21 mouse cellular contexts compared by ENCODE assay signal in the genomic region with DNA sequence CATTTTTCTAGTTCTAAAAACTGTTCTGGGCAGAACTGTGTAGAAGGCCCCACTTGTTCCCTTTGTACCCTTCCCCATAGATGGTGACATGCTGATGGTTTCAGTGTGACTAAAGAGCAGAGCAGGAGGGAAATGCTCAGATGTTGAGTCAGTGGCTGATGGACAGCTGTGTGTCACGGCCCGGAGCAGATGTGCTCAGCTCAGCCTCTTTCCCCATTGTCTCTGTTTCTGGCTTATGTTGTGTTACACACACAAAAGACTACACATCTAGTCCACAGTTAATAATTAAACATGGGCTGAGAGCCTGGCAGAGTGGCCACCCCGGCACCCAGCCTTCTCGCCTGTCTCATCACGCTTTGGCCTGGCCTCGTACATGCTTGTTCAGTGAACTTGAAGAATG. TPM values are rescaled to one million over a fixed set of nuclear protein-coding genes. Genes with fewer than 3 reads are reported as not detected.
DNase-seq lines count a peak whose midpoint lies in the region; ATAC-seq and TF ChIP-seq lines count a peak whose summit lies in the region.
"Had no signal": no experiment of that assay in that cellular context is flagged by ENCODE, and none has a peak within 500 bp of the region (broad histone marks: within the 10 kb centered on the region; RNA-seq: fewer than 3 reads in every experiment).

No protein-coding gene starts in this region.

- no peaks in the 10 kb centered on the region for H3K27me3 ChIP-seq in liver, adult 2 months (ENCODE audit: control insufficient read depth, insufficient read depth, low read length)
- no peaks in the 10 kb centered on the region for H3K27me3 ChIP-seq in CH12.LX (replicated peaks)
- no peaks in the 10 kb centered on the region for H3K27me3 ChIP-seq in small intestine, adult 2 months (ENCODE audit: control insufficient read depth, insufficient read depth, low read length)
- H3K27me3 ChIP-seq in stomach, postnatal 0 days (ENCODE audit: control insufficient read depth, insufficient read depth, low read length): no peaks in the 10 kb centered on the region
- H3K27me3 ChIP-seq: forebrain, embryonic 15.5 days; limb, embryonic 12.5 days; liver, embryonic 15.5 days; Patski had no signal

- no peak for TF ChIP-seq POLR2A in liver, adult 2 months (IDR thresholded peaks at IDR 0.05; ENCODE audit: extremely low read depth, insufficient read depth, low read length)
- TF ChIP-seq POLR2A in CH12.LX (IDR thresholded peaks at IDR 0.05; ENCODE audit: low read depth, low read length): peak; percentile 33; the same call in 1 of the 2 replicates
- no peak for TF ChIP-seq POLR2A in small intestine, adult 2 months (IDR thresholded peaks at IDR 0.05; ENCODE audit: low read depth, low read length)

- peak; percentile 26; the same call in 1 of the 2 replicates for ATAC-seq in granulocyte monocyte progenitor cell, adult 5-6 weeks (replicated peaks; ENCODE audit: poor library complexity, severe bottlenecking)
- ATAC-seq in stomach, postnatal 0 days (ENCODE audit: low FRiP score, low TSS enrichment): no peak
- ATAC-seq: forebrain, embryonic 15.5 days; Patski had no signal

- H3K4me2 ChIP-seq in CH12.LX (ENCODE audit: insufficient read depth, low read depth, poor library complexity, severe bottlenecking): peak overlapping the region; percentile 6; the same call in 1 of the 2 replicates
- no peak overlapping the region for H3K4me2 ChIP-seq in stomach, postnatal 0 days (replicated peaks; ENCODE audit: low read depth)
- H3K4me2 ChIP-seq: forebrain, embryonic 15.5 days; limb, embryonic 12.5 days; liver, embryonic 15.5 days had no signal

- dilution Hi-C loops in CH12.LX (cut with MboI; ENCODE audit: extremely low pct_ligation_motif_present, extremely low pct_unique_long_range_greater_than_20kb, low sequenced_read_pairs): no loop called here

- TF ChIP-seq CTCF in liver, adult 2 months (IDR thresholded peaks at IDR 0.05; ENCODE audit: low read depth, low read length): no peak
- TF ChIP-seq CTCF in CH12.LX (conservative IDR thresholded peaks at IDR 0.05 in 1 of 2, IDR thresholded peaks at IDR 0.05 in 1 of 2; ENCODE audit: low read depth in 2 of 2, low read length in 2 of 2): no peak
- no peak for TF ChIP-seq CTCF in small intestine, adult 2 months (IDR thresholded peaks at IDR 0.05; ENCODE audit: extremely low read depth, insufficient read length, insufficient replicate concordance, low read depth, low read length)
- TF ChIP-seq CTCF in stomach, postnatal 0 days (IDR thresholded peaks at IDR 0.05; ENCODE audit: low read depth): no peak

- TF ChIP-seq RAD21 in CH12.LX (IDR thresholded peaks at IDR 0.05; ENCODE audit: low read depth, low read length): no peak; the same call in 1 of the 2 replicates

- no peak overlapping the region for H3K9ac ChIP-seq in liver, adult 2 months (ENCODE audit: low read depth, low read length)
- H3K9ac ChIP-seq in CH12.LX (ENCODE audit: insufficient read depth, low read depth): peak overlapping the region; percentile 0; the same call in 1 of the 2 replicates
- H3K9ac ChIP-seq in stomach, postnatal 0 days (ENCODE audit: low read length): no peak overlapping the region
- H3K9ac ChIP-seq: forebrain, embryonic 15.5 days; limb, embryonic 12.5 days; liver, embryonic 15.5 days had no signal

- H3K27ac ChIP-seq in liver, adult 2 months (replicated peaks; ENCODE audit: insufficient read depth, low read depth, low read length): no peak overlapping the region
- peak overlapping the region; percentile 6 for H3K27ac ChIP-seq in CH12.LX (ENCODE audit: insufficient read depth, low read depth)
- H3K27ac ChIP-seq in small intestine, adult 2 months (ENCODE audit: insufficient read depth, low read depth, low read length): peak overlapping the region; percentile 17; the same call in 1 of the 2 replicates
- H3K27ac ChIP-seq in stomach, postnatal 0 days (replicated peaks): no peak overlapping the region
- H3K27ac ChIP-seq: embryonic facial prominence, embryonic 10.5 days; forebrain, embryonic 15.5 days; hindbrain, embryonic 10.5 days; limb, embryonic 12.5 days; liver, embryonic 15.5 days; midbrain, embryonic 10.5 days had no signal

- H3K4me1 ChIP-seq in liver, adult 2 months (ENCODE audit: control insufficient read depth, insufficient read depth, low read length): peaks cover 4% of the 10 kb centered on the region; the same call in 1 of the 2 replicates
- H3K4me1 ChIP-seq in CH12.LX (ENCODE audit: control insufficient read depth in 1 of 2, insufficient read depth in 2 of 2): peaks cover 32 to 52% of the 10 kb centered on the region in 2 experiments
- peaks cover 21% of the 10 kb centered on the region; the same call in 1 of the 2 replicates for H3K4me1 ChIP-seq in small intestine, adult 2 months (ENCODE audit: control insufficient read depth, insufficient read depth, insufficient read length, low read length)
- H3K4me1 ChIP-seq in stomach, postnatal 0 days (replicated peaks; ENCODE audit: control insufficient read depth, insufficient read depth): no peaks in the 10 kb centered on the region
- H3K4me1 ChIP-seq: forebrain, embryonic 15.5 days; limb, embryonic 12.5 days had no signal

- no peaks in the 10 kb centered on the region for H3K79me2 ChIP-seq in liver, adult 2 months (ENCODE audit: control insufficient read depth, insufficient read depth, low read length)
- no peaks in the 10 kb centered on the region for H3K79me2 ChIP-seq in CH12.LX (replicated peaks; ENCODE audit: control insufficient read depth, extremely low read depth, insufficient read depth, poor library complexity, severe bottlenecking)

- H3K36me3 ChIP-seq in liver, adult 2 months (ENCODE audit: control insufficient read depth, insufficient read depth, low read length): no peaks in the 10 kb centered on the region
- H3K36me3 ChIP-seq in CH12.LX (replicated peaks in 1 of 2; ENCODE audit: control insufficient read depth in 1 of 2, insufficient read depth in 1 of 2, low read length in 1 of 2): peaks cover 0 to 8% of the 10 kb centered on the region in 2 experiments
- H3K36me3 ChIP-seq in small intestine, adult 2 months (ENCODE audit: control insufficient read depth, insufficient read depth, low read length): peaks cover 3% of the 10 kb centered on the region; the same call in 1 of the 2 replicates
- no peaks in the 10 kb centered on the region for H3K36me3 ChIP-seq in stomach, postnatal 0 days (ENCODE audit: control insufficient read depth, insufficient read depth, low read length)
- H3K36me3 ChIP-seq: forebrain, embryonic 15.5 days; limb, embryonic 12.5 days had no signal

- no peaks in the 10 kb centered on the region for H3K9me3 ChIP-seq in CH12.LX (replicated peaks; ENCODE audit: low read length)
- H3K9me3 ChIP-seq in stomach, postnatal 0 days (ENCODE audit: control insufficient read depth, low read length): no peaks in the 10 kb centered on the region
- H3K9me3 ChIP-seq: embryonic facial prominence, embryonic 10.5 days; forebrain, embryonic 15.5 days; hindbrain, embryonic 10.5 days; limb, embryonic 12.5 days; liver, embryonic 15.5 days; midbrain, embryonic 10.5 days had no signal

- peak; percentile 30 for DNase-seq in liver, adult 2 months (ENCODE audit: extremely low read depth, low read depth, low spot score)
- DNase-seq in liver: no peak
- peak; percentile 74 for DNase-seq in CH12.LX (ENCODE audit: extremely low read depth)
- DNase-seq in frontal cortex, postnatal 25 days (ENCODE audit: low spot score in 2 of 2): no peak
- DNase-seq in stomach, postnatal 0 days (ENCODE audit: low spot score): no peak
- DNase-seq: adrenal gland, postnatal 10 days; cerebellum, adult 18-20 months; cerebellum, postnatal 36 days; gastrocnemius, postnatal 25 days; lung, postnatal 10 days; thymus, postnatal 4 days had no signal

- TF ChIP-seq EP300 in CH12.LX (IDR thresholded peaks at IDR 0.05; ENCODE audit: low read length): peak; percentile 49; the same call in 1 of the 2 replicates
- TF ChIP-seq EP300 in stomach, postnatal 0 days (optimal IDR thresholded peaks at IDR 0.05): no peak

- 37% methylated on average over 6 of the region's 6 CpGs for WGBS in liver, adult 2 months
- 37% methylated on average over 6 of the region's 6 CpGs for WGBS in small intestine, adult 2 months
- 84% methylated on average over 6 of the region's 6 CpGs for WGBS in stomach, postnatal 0 days

- in situ Hi-C loops in CH12.LX (cut with MboI; ENCODE audit: low pct_ligation_motif_present, low pct_unique_long_range_greater_than_20kb, low sequenced_read_pairs): no loop called here

- no peak overlapping the region for H3K4me3 ChIP-seq in liver, adult 2 months (ENCODE audit: insufficient read depth, low read depth, low read length)
- no peak overlapping the region for H3K4me3 ChIP-seq in CH12.LX (replicated peaks in 1 of 3; ENCODE audit: low read depth in 2 of 3, low read length in 2 of 3, poor library complexity in 1 of 3)
- no peak overlapping the region for H3K4me3 ChIP-seq in small intestine, adult 2 months (ENCODE audit: low read depth, low read length)
- H3K4me3 ChIP-seq in stomach, postnatal 0 days (ENCODE audit: low read depth, low read length): no peak overlapping the region
- H3K4me3 ChIP-seq: embryonic facial prominence, embryonic 10.5 days; erythroblast, embryonic 14.5 days; forebrain, embryonic 15.5 days; hindbrain, embryonic 10.5 days; limb, embryonic 12.5 days; liver, embryonic 15.5 days; midbrain, embryonic 10.5 days had no signal

TF ChIP-seq in CH12.LX, 34 proteins besides CTCF, POLR2A, EP300 and RAD21 (continues in another document):
- no peak; the same call in 1 of the 2 replicates for TF ChIP-seq HCFC1 (IDR thresholded peaks at IDR 0.05; ENCODE audit: low read depth, low read length)
- TF ChIP-seq POLR2AphosphoS2 (IDR thresholded peaks at IDR 0.05; ENCODE audit: low read depth, low read length): no peak
- TF ChIP-seq ELF1 (IDR thresholded peaks at IDR 0.05; ENCODE audit: low read depth, low read length): no peak; the same call in 1 of the 2 replicates
- TF ChIP-seq KAT2A (IDR thresholded peaks at IDR 0.05; ENCODE audit: insufficient replicate concordance, low read length): no peak
- no peak for TF ChIP-seq PAX5 (IDR thresholded peaks at IDR 0.05; ENCODE audit: low read length)
- TF ChIP-seq ZMIZ1 (IDR thresholded peaks at IDR 0.05; ENCODE audit: low read depth, low read length): no peak
- 0 out of 2 replicates have a peak, but pooled peaks have one; percentile 22 for TF ChIP-seq RCOR1 (conservative IDR thresholded peaks at IDR 0.05; ENCODE audit: low read depth, low read length)
- TF ChIP-seq TCF12 (IDR thresholded peaks at IDR 0.05; ENCODE audit: low read depth, low read length): peak; percentile 76

RNA-seq across cellular contexts. Expression of gene Adora2b, which starts 31.0 kb away (rescaled TPM):
- 0.07 TPM in 1 of 2 replicates, not detected in the other for total RNA-seq in liver, adult 2 months (2014; rRNA removed)
- 0.07 and 0.11 TPM in 2 replicates for polyA plus RNA-seq in liver, adult 2 months (2012; rRNA removed)
- total RNA-seq in CH12.LX (2012; rRNA removed): 0.92 and 1.7 TPM in 2 replicates
- total RNA-seq in CH12.LX (2014; rRNA removed): 0.45 and 0.77 TPM in 2 replicates
- 0.44 and 0.87 TPM in 2 replicates for polyA plus RNA-seq in CH12.LX (2012; ENCODE audit: insufficient read length, low read depth)
- total RNA-seq in granulocyte monocyte progenitor cell, adult 5-6 weeks (2014; fragmentation: Nextera tagmentation): 0.79 and 1.0 TPM in 2 replicates
- total RNA-seq in granulocyte monocyte progenitor cell, adult 5-6 weeks (2017): 0.26 and 0.46 TPM in 2 replicates
- 16.4 and 36.4 TPM in 2 replicates for polyA plus RNA-seq in small intestine, adult 2 months (2012; rRNA removed)
- 4.2 and 4.3 TPM in 2 replicates for polyA plus RNA-seq in stomach, postnatal 0 days (2015; fragmentation: Nextera tagmentation; extraction: Ambion mirVana)

Comparison
In these comparisons a context has a peak if more than half of its experiments do, and no peak if none do; other contexts are left out.
1. DNase-seq: peak in liver, adult 2 months (single experiment) and CH12.LX (single experiment); none in liver (single experiment), frontal cortex, postnatal 25 days (0 of 2) and stomach, postnatal 0 days (single experiment).
2. H3K27ac ChIP-seq: peak in CH12.LX (single experiment) and small intestine, adult 2 months (single experiment); none in liver, adult 2 months (single experiment) and stomach, postnatal 0 days (single experiment).